Mouse (Mus musculus): ENCODE results near the gene Aagab. TPM values are rescaled to one million over a fixed set of nuclear protein-coding genes. Genes with fewer than 3 reads are reported as not detected.
A peak's percentile ranks its signal among the peaks of the same experiment; 100 is the strongest.

Gene Aagab
- polyA plus RNA-seq, 1 experiment from 2014 or later = 26.5 TPM

DNA sequence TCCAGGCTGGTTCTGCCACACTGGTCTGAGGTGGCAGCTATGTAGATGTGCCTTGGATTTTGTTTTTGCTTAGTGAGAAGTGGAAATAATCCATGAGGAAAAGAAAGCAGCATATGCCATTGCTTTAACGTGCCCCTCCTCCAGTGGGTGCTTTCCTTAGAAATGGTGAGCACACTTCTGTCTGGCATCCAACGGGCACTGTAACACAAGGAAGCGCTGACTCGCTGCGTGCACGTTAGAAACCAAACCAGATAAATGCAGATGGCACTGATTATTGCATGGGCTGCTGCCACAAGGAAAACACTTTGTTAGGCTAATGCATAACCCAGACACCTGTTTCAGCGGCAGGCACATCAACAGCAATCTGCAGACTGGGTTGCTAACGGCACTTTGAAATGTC, 6.8 kb upstream of the Aagab start:
- Histone ChIP-seq H3K36me3 (ENCODE audit: control insufficient read depth, insufficient read depth) (no peaks in the 10 kb centered on the region), H3K9me3 (ENCODE audit: control insufficient read depth) (no peaks in the 10 kb centered on the region), H3K9ac (ENCODE audit: low read depth, low read length) (no peak overlapping the region), H3K27ac (ENCODE audit: low read depth, low read length) (no peak overlapping the region), H3K4me1 (replicated peaks; ENCODE audit: control insufficient read depth, insufficient read depth, low read length) (no peaks in the 10 kb centered on the region), H3K27me3 (replicated peaks; ENCODE audit: control insufficient read depth, insufficient read depth, low read length) (no peaks in the 10 kb centered on the region), H3K4me2 (replicated peaks; ENCODE audit: low read depth) (no peak overlapping the region), H3K4me3 (ENCODE audit: low read depth, low read length) (no peak overlapping the region)
- TF ChIP-seq CTCF (IDR thresholded peaks at IDR 0.05; ENCODE audit: low read depth) = no peak
- no peak for ATAC-seq
- WGBS = 77% methylated on average over 8 of the region's 8 CpGs

- WGBS = 68% methylated on average over 9 of the region's 9 CpGs
- H3K27ac ChIP-seq (ENCODE audit: low read depth, low read length) = no peak overlapping the region
- ATAC-seq = no peak
- no peak overlapping the region for H3K4me2 ChIP-seq (replicated peaks; ENCODE audit: low read depth)
- H3K9me3 ChIP-seq (ENCODE audit: control insufficient read depth) = no peaks in the 10 kb centered on the region
- no peaks in the 10 kb centered on the region for H3K27me3 ChIP-seq (replicated peaks; ENCODE audit: control insufficient read depth, insufficient read depth, low read length)
- H3K9ac ChIP-seq (ENCODE audit: low read depth, low read length) = no peak overlapping the region
- no peak overlapping the region for H3K4me3 ChIP-seq (ENCODE audit: low read depth, low read length)
- H3K36me3 ChIP-seq (ENCODE audit: control insufficient read depth, insufficient read depth) = no peaks in the 10 kb centered on the region
- TF ChIP-seq CTCF (IDR thresholded peaks at IDR 0.05; ENCODE audit: low read depth) = no peak
- H3K4me1 ChIP-seq (replicated peaks; ENCODE audit: control insufficient read depth, insufficient read depth, low read length) = no peaks in the 10 kb centered on the region
Observed at GRCm38 (mm10) chr9:63596660-63597059, 5.8 kb upstream of the Aagab start.

GRCm38 (mm10) chr9:63603849-63604248, 1.4 kb downstream of the Aagab start:
- Histone ChIP-seq H3K9me3 (ENCODE audit: control insufficient read depth) (no peaks in the 10 kb centered on the region), H3K9ac (ENCODE audit: low read depth, low read length) (no peak overlapping the region), H3K4me2 (replicated peaks; ENCODE audit: low read depth) (peak overlapping the region; percentile 71), H3K4me1 (replicated peaks; ENCODE audit: control insufficient read depth, insufficient read depth, low read length) (peaks cover 2% of the 10 kb centered on the region; the same call in 1 of the 2 replicates), H3K27ac (ENCODE audit: low read depth, low read length) (no peak overlapping the region), H3K4me3 (ENCODE audit: low read depth, low read length) (no peak overlapping the region), H3K36me3 (ENCODE audit: control insufficient read depth, insufficient read depth) (no peaks in the 10 kb centered on the region; the same call in 1 of the 2 replicates), H3K27me3 (replicated peaks; ENCODE audit: control insufficient read depth, insufficient read depth, low read length) (no peaks in the 10 kb centered on the region)
- 48% methylated on average over 6 of the region's 6 CpGs for WGBS
- TF ChIP-seq CTCF (IDR thresholded peaks at IDR 0.05; ENCODE audit: low read depth) = no peak
- peak; percentile 15; the same call in 1 of the 2 replicates for ATAC-seq

DNA sequence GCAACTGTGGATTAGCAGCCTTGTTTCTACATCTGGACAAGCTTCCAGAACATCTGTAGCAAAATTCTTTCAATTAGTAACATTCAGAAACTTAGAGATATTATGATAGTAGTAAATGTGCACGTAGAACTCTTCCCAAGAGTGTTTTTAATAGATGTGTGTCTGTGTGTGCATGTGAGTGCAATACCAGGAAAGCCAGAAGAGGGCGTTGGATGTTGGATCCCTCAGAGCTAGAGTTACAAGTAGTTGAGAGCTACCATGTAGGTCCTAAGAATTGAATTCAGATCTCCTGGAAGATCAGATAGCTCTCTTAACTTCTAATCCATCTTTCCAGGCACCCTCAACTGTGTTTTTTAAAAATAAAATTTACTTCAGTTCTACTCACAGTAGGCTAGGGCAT, 4.1 kb downstream of the Aagab start:
- no peak overlapping the region for H3K27ac ChIP-seq (ENCODE audit: low read depth, low read length)
- ATAC-seq = no peak
- peak; percentile 41 for TF ChIP-seq CTCF (IDR thresholded peaks at IDR 0.05; ENCODE audit: low read depth)
- H3K4me3 ChIP-seq (ENCODE audit: low read depth, low read length) = no peak overlapping the region
- H3K9ac ChIP-seq (ENCODE audit: low read depth, low read length) = no peak overlapping the region
- H3K4me2 ChIP-seq (replicated peaks; ENCODE audit: low read depth) = no peak overlapping the region
- H3K27me3 ChIP-seq (replicated peaks; ENCODE audit: control insufficient read depth, insufficient read depth, low read length) = no peaks in the 10 kb centered on the region
- H3K9me3 ChIP-seq (ENCODE audit: control insufficient read depth) = no peaks in the 10 kb centered on the region
- no peaks in the 10 kb centered on the region; the same call in 1 of the 2 replicates for H3K36me3 ChIP-seq (ENCODE audit: control insufficient read depth, insufficient read depth)
- WGBS = 78% methylated on average over 2 of the region's 2 CpGs
- peaks cover 2% of the 10 kb centered on the region for H3K4me1 ChIP-seq (replicated peaks; ENCODE audit: control insufficient read depth, insufficient read depth, low read length)

GRCm38 (mm10) chr9:63608006-63608405, 5.5 kb downstream of the Aagab start:
- TF ChIP-seq CTCF (IDR thresholded peaks at IDR 0.05; ENCODE audit: low read depth) = no peak
- H3K9ac ChIP-seq (ENCODE audit: low read depth, low read length) = no peak overlapping the region
- H3K4me2 ChIP-seq (replicated peaks; ENCODE audit: low read depth) = no peak overlapping the region
- peaks cover 2% of the 10 kb centered on the region for H3K4me1 ChIP-seq (replicated peaks; ENCODE audit: control insufficient read depth, insufficient read depth, low read length)
- no peak overlapping the region for H3K4me3 ChIP-seq (ENCODE audit: low read depth, low read length)
- no peak for ATAC-seq
- H3K36me3 ChIP-seq (ENCODE audit: control insufficient read depth, insufficient read depth) = no peaks in the 10 kb centered on the region; the same call in 1 of the 2 replicates
- WGBS = 90% methylated on average over 6 of the region's 6 CpGs
- no peak overlapping the region for H3K27ac ChIP-seq (ENCODE audit: low read depth, low read length)
- H3K27me3 ChIP-seq (replicated peaks; ENCODE audit: control insufficient read depth, insufficient read depth, low read length) = no peaks in the 10 kb centered on the region
- no peaks in the 10 kb centered on the region for H3K9me3 ChIP-seq (ENCODE audit: control insufficient read depth)

DNA sequence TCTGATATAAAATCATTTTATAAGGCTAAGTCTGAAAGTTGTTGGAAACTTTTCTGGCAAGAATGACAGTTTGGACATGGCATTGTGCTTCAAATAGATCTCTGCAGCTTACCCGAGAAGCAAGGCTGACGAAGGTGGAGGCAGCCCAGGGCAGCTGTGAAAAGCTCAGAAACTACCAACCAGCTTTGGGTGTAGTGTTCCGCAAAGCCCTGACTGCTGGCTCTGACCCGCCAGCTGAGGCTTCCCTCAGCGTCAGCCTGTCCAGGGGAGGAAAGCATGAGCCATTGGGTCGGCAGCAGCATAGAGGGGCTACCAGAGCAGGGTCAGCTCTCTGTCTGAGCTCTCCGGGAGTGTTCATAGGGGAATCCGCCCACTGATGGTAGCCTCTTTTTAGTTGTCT, 6.8 kb downstream of the Aagab start:
- ATAC-seq = no peak
- WGBS = 74% methylated on average over 8 of the region's 8 CpGs
- Histone ChIP-seq H3K4me3 (ENCODE audit: low read depth, low read length) (no peak overlapping the region), H3K4me1 (replicated peaks; ENCODE audit: control insufficient read depth, insufficient read depth, low read length) (peaks cover 3% of the 10 kb centered on the region; the same call in 1 of the 2 replicates), H3K36me3 (ENCODE audit: control insufficient read depth, insufficient read depth) (no peaks in the 10 kb centered on the region; the same call in 1 of the 2 replicates), H3K9me3 (ENCODE audit: control insufficient read depth) (no peaks in the 10 kb centered on the region), H3K9ac (ENCODE audit: low read depth, low read length) (no peak overlapping the region), H3K27ac (ENCODE audit: low read depth, low read length) (no peak overlapping the region), H3K4me2 (replicated peaks; ENCODE audit: low read depth) (no peak overlapping the region), H3K27me3 (replicated peaks; ENCODE audit: control insufficient read depth, insufficient read depth, low read length) (no peaks in the 10 kb centered on the region)
- TF ChIP-seq CTCF (IDR thresholded peaks at IDR 0.05; ENCODE audit: low read depth) = no peak

DNA sequence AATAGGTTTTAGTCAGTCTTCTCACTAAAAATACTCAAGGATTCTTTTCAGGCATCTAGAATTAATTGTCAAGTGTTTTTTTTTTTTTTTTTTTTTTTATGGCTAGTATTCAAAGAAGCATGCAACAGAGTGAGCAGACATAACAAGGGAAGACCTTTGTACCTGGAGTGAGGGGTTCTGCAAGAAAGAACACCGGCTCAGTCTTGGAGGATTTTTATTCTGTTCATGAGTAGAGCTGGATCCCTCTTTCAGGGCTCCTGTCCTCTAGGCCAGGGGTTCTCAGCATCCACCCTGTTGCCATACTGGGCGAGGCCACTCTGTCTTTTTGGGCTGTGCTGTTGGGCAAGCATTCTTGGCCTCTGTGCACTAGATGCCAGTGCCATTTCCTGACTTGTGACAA, 7.3 kb downstream of the Aagab start:
- 74% methylated on average over 2 of the region's 2 CpGs for WGBS
- Histone ChIP-seq H3K4me3 (ENCODE audit: low read depth, low read length) (no peak overlapping the region), H3K27me3 (replicated peaks; ENCODE audit: control insufficient read depth, insufficient read depth, low read length) (no peaks in the 10 kb centered on the region), H3K9ac (ENCODE audit: low read depth, low read length) (no peak overlapping the region), H3K4me1 (replicated peaks; ENCODE audit: control insufficient read depth, insufficient read depth, low read length) (peaks cover 3% of the 10 kb centered on the region; the same call in 1 of the 2 replicates), H3K27ac (ENCODE audit: low read depth, low read length) (no peak overlapping the region), H3K36me3 (ENCODE audit: control insufficient read depth, insufficient read depth) (no peaks in the 10 kb centered on the region; the same call in 1 of the 2 replicates), H3K9me3 (ENCODE audit: control insufficient read depth) (no peaks in the 10 kb centered on the region), H3K4me2 (replicated peaks; ENCODE audit: low read depth) (no peak overlapping the region)
- TF ChIP-seq CTCF (IDR thresholded peaks at IDR 0.05; ENCODE audit: low read depth) = no peak
- no peak for ATAC-seq
